Mouse (Mus musculus) stomach, postnatal 0 days (tissue): ENCODE measurements around the gene Thap8. TPM values are rescaled to one million over a fixed set of nuclear protein-coding genes. Genes with fewer than 3 reads are reported as not detected.
A peak's percentile ranks its signal among the peaks of the same experiment; 100 is the strongest.
"Not testable (repeated sequence)": the region's sequence is repeated elsewhere in the genome, so short reads cannot be mapped to it uniquely, and the experiment has no call there.

Experiments
- ATAC-seq: fragments of 200-750 bp; cut with Nextera tagmentation; 2 replicates; pipeline ENCODE4 v1.8.0; 2017; ENCODE audit not compliant: low FRiP score, low TSS enrichment
- DNase-seq: peaks from one replicate; pipeline ENCODE4 v3.0.0-alpha.2; 2016; ENCODE audit warnings: low spot score
- H3K27ac ChIP-seq: fragments of 300-500 bp; sonication (generic); replicated peaks from 2 replicates; pipeline ENCODE4 v1.5.1; 2014; ENCODE audit warnings: mild to moderate bottlenecking, control low read depth
- H3K27me3 ChIP-seq: fragments of 300-500 bp; sonication (generic); 2 replicates; pipeline ENCODE4 v1.6.1; 2014; ENCODE audit warnings: low read length; ENCODE audit not compliant: control insufficient read depth, insufficient read depth
- H3K36me3 ChIP-seq: fragments of 300-500 bp; sonication (generic); 2 replicates; pipeline ENCODE4 v1.6.1; 2014; ENCODE audit warnings: low read length, mixed read lengths; ENCODE audit not compliant: control insufficient read depth, insufficient read depth
- H3K4me1 ChIP-seq: fragments of 300-500 bp; sonication (generic); replicated peaks from 2 replicates; pipeline ENCODE4 v1.6.1; 2014; ENCODE audit warnings: antibody characterized with exemption; ENCODE audit not compliant: control insufficient read depth, insufficient read depth
- H3K4me2 ChIP-seq: fragments of 300-500 bp; sonication (generic); replicated peaks from 2 replicates; pipeline ENCODE4 v1.6.1; 2014; ENCODE audit warnings: low read depth, mild to moderate bottlenecking, control low read depth, moderate library complexity
- H3K4me3 ChIP-seq: fragments of 300-500 bp; sonication (generic); 2 replicates; pipeline ENCODE4 v1.5.1; 2014; ENCODE audit warnings: low read depth, low read length, control low read depth
- H3K9ac ChIP-seq: fragments of 300-500 bp; sonication (generic); 2 replicates; pipeline ENCODE4 v1.6.1; 2014; ENCODE audit warnings: mild to moderate bottlenecking, low read length, control low read depth, mixed read lengths
- H3K9me3 ChIP-seq: fragments of 300-500 bp; sonication (generic); 2 replicates; pipeline ENCODE4 v1.6.1; 2016; ENCODE audit warnings: low read length; ENCODE audit not compliant: control insufficient read depth
- CTCF ChIP-seq: IDR thresholded peaks from 2 replicates; pipeline ENCODE4 v1.5.1; 2016; ENCODE audit warnings: antibody characterized with exemption, low read depth, mild to moderate bottlenecking, moderate library complexity
- EP300 ChIP-seq: optimal IDR thresholded peaks from 2 replicates; pipeline ENCODE3; 2016; ENCODE audit warnings: antibody characterized with exemption
- WGBS: fragments of 180-500 bp; shearing (Covaris S2); extraction: QIAGEN DNeasy Blood & Tissue Kit; methylation state at CpG from one replicate; pipeline ENCODE4 v1.1.7; 2014; 5-methylcytosine and 5-hydroxymethylcytosine counted together
- polyA plus RNA-seq: library from polyadenylated mRNA; unstranded; fragments of >200 nt; fragmentation: Nextera tagmentation; extraction: Ambion mirVana; gene quantifications from 2 replicates; pipeline ENCODE4 v1.2.1, GENCODE M21; 2015

The Thap8 gene
- polyA plus RNA-seq, 1 experiment from 2014 or later, result 0.38 TPM

DNA sequence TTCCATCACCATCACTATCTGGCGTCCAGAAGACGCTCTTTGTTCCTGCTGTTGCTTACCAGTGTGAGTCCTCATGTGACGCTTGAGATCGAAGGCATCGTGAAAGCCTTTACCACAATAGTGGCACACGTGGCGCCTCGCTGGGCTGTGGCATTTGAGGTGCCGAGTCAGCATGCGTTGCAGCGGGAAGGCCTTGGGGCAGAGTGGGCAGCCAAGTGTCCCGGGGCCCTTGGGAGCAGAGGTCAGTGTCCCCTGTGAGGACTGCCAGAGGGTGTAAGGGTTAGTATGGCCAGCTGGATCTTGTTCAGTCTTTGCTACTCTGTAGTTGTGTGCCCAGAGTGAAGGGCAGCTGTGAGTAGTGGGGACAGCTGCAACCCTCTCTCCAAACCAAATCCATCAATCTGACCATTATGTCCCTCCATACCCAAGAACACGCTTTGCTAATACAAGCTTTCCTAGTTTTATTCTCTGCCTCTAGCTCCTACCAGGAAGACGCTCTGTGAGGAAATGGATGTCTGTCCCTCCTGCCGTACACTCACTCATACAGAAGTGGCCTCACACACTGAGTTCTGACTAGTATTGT is 45.5 kb upstream of the Thap8 start:
- H3K9me3 ChIP-seq, result no peaks in the 10 kb centered on the region
- no peak overlapping the region for H3K27ac ChIP-seq
- no peak overlapping the region for H3K9ac ChIP-seq
- H3K4me3 ChIP-seq, result no peak overlapping the region
- no peak for TF ChIP-seq CTCF
- no peak for TF ChIP-seq EP300
- no peak for DNase-seq
- 90% methylated on average over 15 of the region's 15 CpGs for WGBS
- 0 out of 2 replicates have a peak, but pooled peaks cover 3% of the 10 kb centered on the region for H3K36me3 ChIP-seq
- H3K4me1 ChIP-seq, result no peaks in the 10 kb centered on the region; the same call in 1 of the 2 replicates
- H3K27me3 ChIP-seq, result no peaks in the 10 kb centered on the region
- ATAC-seq, result no peak
- H3K4me2 ChIP-seq, result no peak overlapping the region

DNA sequence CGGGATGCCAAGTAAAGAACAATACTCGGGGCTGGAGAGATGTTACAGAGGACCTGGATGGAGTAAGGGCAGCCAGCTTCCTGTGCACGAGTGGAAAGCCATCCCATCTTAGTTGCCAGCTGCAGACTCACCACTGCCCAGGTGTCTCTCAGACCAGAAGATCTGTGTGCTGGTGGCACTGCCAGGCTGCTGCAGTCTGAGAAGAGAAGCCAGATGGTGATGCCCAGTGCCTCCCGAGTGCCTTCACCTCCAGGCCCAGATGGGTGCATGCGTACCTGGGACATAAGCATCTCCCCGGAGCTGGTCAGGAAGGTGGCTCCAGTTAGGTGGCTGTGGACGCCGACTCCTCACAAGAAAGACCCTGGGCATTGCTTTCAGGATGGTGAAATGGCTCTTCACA is 44.8 kb upstream of the Thap8 start:
- WGBS, result 88% methylated on average over 8 of the region's 8 CpGs
- Histone ChIP-seq H3K36me3 (no peaks in the 10 kb centered on the region), H3K4me1 (no peaks in the 10 kb centered on the region; the same call in 1 of the 2 replicates), H3K4me2 (no peak overlapping the region), H3K4me3 (no peak overlapping the region), H3K9ac (no peak overlapping the region), H3K27me3 (no peaks in the 10 kb centered on the region), H3K27ac (no peak overlapping the region), H3K9me3 (no peaks in the 10 kb centered on the region)
- ATAC-seq (no peak), DNase-seq (no peak)
- TF ChIP-seq EP300, result no peak
- no peak for TF ChIP-seq CTCF

DNA sequence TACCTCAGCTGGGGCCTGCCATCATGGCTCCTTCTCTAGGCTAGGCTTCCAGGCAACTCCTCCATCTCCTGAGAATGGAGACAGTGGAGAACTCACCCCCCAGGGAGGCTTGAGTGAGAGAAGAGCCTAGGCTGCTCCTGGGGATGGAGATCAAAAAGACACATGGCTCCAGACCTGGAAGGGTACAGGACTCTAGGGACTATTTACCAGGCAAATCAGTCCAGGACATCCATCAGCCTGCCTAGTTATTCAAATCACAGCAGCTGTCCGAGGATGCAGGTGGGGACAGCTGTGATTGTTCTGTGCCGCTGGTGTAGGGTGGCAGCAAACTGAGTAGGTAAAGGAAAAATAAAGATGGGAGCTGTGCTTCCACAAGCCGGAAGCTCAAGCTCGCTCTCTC is 44.3 kb upstream of the Thap8 start, which contains the start of gene Ovol3:
Ovol3 (minus strand) TSS at position 101 of the 400 bp plus-strand sequence.
- 75% methylated on average over 4 of the region's 4 CpGs for WGBS
- Histone ChIP-seq H3K9ac (no peak within 1 kb of the TSS), H3K4me1 (no peaks in the 10 kb centered on the region; the same call in 1 of the 2 replicates), H3K4me3 (no peak within 1 kb of the TSS), H3K4me2 (no peak within 1 kb of the TSS), H3K27me3 (no peaks in the 10 kb centered on the region), H3K27ac (no peak within 1 kb of the TSS), H3K36me3 (no peaks in the 10 kb centered on the region), H3K9me3 (no peaks in the 10 kb centered on the region)
- ATAC-seq (no peak), DNase-seq (no peak)
- TF ChIP-seq EP300 (no peak), CTCF (no peak)

DNA sequence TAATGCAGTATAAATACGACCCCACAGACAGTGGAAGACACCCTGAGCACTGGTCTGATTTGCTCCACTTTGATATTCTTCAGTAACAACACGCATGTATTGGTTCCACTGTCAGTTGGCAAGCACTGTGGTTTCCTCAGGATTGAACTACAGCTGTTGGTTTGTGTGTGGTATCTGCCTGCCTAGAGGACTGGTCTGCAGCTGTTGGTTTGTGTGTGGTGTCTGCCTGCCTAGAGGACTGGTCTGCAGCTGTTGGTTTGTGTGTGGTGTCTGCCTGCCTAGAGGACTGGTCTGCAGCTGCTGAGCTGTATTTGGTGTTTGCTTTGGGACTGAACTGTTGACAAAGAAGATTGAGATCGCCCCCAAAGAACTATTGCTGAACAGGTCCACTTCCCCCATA is 42.5 kb upstream of the Thap8 start:
- not testable (repeated sequence) for DNase-seq, H3K9me3 ChIP-seq, H3K4me3 ChIP-seq, H3K4me1 ChIP-seq, H3K9ac ChIP-seq, ATAC-seq, H3K36me3 ChIP-seq, H3K27me3 ChIP-seq, H3K4me2 ChIP-seq, H3K27ac ChIP-seq
- 80% methylated on average over 3 of the region's 3 CpGs for WGBS

DNA sequence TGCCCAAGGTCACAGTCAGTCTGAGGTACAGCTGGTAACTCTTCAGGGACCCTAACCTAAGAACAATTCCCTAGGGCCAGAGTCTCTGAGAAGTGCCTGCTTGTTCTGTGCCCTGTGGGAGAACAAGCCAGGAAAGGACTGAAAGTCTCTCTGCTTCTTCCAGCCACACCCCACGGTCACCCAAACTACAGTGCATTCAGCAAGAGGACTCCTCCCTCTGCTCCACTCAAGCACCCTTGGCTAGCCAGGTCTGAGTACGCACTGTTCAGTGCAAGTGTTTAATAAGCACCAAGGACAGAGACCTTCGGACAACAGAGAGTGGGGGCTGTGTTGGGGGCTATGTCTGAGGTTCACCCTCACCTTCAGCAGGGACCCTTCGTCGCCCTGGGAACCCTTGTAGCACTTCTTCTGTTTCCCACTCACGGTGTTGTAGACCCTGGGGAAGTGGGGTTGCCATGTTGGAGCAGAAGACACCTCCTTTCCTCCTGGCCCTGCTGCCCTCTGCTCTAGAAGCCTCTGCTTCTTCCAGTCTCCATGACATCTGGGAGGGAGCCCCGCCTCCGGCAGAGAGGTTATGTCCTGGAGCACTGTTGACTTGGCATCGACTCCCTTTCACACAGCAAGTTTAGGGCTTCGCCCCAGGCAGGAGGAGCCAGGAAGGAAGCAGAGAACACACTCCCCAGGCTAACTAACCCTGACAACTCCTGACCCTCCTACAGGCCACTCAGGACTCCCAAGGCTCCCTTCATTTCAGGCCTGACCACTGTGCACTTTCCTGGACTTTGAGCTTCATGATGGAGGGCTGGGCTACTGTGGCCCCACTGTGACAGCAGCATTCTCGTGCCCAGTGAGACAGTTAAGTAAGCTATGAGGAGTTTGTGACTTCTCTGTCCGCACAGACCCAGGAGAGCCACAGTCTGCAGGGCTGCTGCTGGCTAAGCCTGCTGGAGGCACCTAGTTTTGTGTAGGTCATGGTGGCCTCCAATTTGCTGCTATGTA is 27.6 kb upstream of the Thap8 start:
- Histone ChIP-seq H3K4me1 (no peaks in the 10 kb centered on the region), H3K4me3 (no peak overlapping the region), H3K27me3 (no peaks in the 10 kb centered on the region), H3K36me3 (no peaks in the 10 kb centered on the region), H3K9ac (no peak overlapping the region), H3K9me3 (no peaks in the 10 kb centered on the region), H3K4me2 (no peak overlapping the region), H3K27ac (no peak overlapping the region)
- whole genome bisulfite sequencing, result 67% methylated on average over 12 of the region's 12 CpGs
- TF ChIP-seq CTCF, result no peak
- no peak for TF ChIP-seq EP300
- DNase-seq, result peak; percentile 52
- ATAC-seq, result peak; percentile 75

DNA sequence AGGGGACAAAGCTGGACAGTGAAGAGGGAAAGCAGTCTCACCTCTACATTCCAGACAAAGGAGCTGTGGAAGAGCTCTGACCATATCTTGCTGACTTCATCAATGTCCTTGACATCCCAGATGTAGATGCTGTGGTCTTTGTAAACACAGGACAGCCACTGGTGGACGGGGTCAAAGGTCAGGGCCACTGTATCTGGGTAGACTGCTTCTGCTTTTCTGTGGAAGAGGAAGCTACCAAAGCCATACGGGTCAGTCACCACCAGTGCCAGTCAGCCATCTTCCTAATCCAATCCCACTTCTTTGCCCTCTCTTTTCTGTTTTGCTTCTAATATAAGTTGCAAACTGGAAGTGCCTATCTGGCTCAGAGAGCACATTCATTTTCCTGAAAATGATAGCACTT is 14.9 kb upstream of the Thap8 start:
- H3K27me3 ChIP-seq, result no peaks in the 10 kb centered on the region
- H3K27ac ChIP-seq, result no peak overlapping the region
- H3K4me3 ChIP-seq, result no peak overlapping the region
- no peak for ATAC-seq
- H3K4me1 ChIP-seq, result no peaks in the 10 kb centered on the region
- no peak for DNase-seq
- H3K9me3 ChIP-seq, result no peaks in the 10 kb centered on the region
- H3K4me2 ChIP-seq, result no peak overlapping the region
- 78% methylated on average over 2 of the region's 2 CpGs for WGBS
- no peaks in the 10 kb centered on the region for H3K36me3 ChIP-seq
- no peak overlapping the region for H3K9ac ChIP-seq
- no peak for TF ChIP-seq EP300
